Mouse (Mus musculus) layer of hippocampus, postnatal 14 days (tissue): ENCODE measurements at regions not wholly inside any gene's neighbourhood (a gene's known extent, or its start where the extent isn't known, plus 50 kb on each side); places are given as distances from the start of the nearest gene placed in this dataset.
A peak's percentile ranks its signal among the peaks of the same experiment; 100 is the strongest.
"Not testable (repeated sequence)": the region's sequence is repeated elsewhere in the genome, so short reads cannot be mapped to it uniquely, and the experiment has no call there.

Experiments used
- DNase-seq, 2 experiments: peaks; one replicate each; pipeline ENCODE4 v3.0.0; 2021 to 2022; ENCODE audit warnings: low spot score in 2 of 2, mixed read lengths in 1 of 2

DNA sequence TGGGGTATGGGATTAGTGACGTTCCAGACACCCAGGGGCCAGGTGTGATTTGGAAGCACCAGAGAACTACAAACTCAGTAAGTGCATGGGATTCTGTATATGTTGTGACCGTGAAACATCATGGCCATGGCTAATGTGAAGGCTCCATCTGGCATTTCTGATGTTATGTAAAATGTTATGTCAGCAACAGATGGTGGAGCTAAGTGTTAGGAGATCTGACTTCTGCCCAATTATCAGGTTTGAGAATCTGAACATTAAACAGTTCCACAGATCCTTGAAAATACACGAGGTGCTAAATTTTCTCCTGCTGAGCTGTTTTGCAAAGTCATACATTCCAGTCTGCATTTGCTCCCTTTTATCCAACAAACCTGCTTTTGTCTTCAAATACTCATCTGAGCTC is 223.6 kb upstream of the Egfl6 start:
- peak in 1 of 2 experiments; percentile 23 for DNase-seq

DNA sequence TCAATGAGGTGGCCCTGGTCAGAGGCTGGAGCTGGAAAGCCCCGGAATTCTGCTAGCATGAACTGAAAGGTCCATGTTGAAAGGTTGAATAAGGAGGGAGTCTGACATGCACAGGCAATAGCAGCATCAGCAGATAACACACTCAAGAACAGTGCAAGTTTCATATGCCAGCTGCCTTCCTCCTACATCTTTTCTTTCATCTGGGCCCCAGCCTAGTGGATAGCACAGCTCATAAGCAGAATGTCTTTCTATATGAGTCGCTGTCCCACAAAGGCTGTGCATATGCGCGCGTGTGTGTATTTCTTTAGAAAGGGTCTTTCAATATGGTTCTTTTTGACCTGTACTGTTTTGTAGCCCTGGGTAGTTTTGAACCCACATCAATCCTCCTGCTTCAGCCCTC is 222.7 kb upstream of the Egfl6 start:
- DNase-seq: no peak

DNA sequence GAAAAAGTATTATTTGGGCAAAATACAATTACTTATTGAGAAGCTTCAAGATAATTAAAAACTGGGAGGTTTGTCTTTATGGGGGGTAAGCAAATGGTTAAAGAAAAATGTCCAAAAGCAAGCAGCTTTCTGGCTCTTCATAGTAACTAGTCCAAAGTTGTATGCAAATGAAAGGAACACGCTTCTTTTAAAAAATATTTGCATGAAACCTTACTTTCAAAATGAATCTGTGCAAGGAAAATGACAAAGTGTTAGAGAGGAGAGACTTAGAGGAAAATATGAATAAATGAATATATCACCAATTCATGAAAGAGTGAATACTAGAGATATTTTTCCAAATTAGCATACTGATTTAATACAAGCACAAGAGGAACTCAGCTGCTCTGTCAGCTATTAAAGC is 220.4 kb upstream of the Egfl6 start:
- no peak for DNase-seq

DNA sequence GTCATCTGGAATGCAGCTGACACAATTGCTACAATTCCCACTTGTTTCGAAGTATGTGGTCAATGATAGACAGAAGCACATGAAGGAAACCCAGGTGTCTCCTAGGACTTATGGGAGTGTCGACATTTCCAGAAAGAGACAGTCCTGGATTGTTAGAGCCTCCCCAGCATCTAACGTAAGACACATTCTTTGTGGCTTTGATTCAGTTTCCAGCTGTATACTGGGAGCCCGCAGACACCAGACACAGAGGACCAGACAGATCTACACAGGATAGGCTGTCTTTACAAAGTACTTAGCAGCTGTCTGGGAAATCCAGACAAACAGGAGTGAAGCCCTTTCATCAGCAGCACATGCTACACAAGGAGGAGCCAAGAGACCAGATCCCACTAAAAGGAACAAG is 220.0 kb upstream of the Egfl6 start:
- DNase-seq: no peak

DNA sequence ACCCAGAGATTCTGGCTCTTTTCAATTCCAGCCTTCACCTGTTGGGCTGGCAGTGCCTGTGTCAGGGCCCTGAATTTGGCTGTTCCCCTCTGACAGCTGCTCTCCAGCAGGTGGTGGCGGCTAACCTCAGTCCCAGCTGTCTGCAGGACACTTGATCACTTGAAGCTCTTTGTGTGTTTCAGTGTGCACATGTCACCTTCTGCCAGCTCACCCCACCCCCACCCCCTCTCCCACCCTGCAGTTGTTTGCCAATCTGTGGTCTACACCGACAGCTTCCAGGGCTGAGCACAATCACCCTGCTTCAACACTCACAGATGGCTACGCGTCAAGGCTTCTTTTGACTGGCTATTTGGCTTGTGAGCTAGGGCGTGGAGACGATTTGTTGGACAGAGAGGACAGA is 217.7 kb upstream of the Egfl6 start:
- DNase-seq: peak in 1 of 2 experiments; percentile 57

DNA sequence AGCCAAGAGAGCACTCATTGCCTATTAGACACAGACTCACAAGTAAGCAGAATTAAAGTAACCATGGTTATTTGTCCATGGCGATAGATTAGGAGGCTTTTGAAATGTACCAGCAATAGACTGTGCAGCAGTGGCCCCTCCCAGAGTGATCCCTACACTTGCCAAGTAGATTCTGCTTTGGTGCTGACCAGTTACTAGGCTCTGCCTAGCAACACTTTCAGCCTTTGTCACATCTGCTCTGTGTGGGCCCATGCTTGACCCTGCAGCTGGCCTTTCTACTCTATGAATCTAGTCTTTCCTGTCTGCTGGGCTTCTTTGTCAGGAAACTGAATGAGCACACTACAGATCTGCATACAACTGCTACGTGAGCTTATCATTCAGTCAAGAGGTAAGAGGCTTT is 215.5 kb upstream of the Egfl6 start:
- DNase-seq: no peak

DNA sequence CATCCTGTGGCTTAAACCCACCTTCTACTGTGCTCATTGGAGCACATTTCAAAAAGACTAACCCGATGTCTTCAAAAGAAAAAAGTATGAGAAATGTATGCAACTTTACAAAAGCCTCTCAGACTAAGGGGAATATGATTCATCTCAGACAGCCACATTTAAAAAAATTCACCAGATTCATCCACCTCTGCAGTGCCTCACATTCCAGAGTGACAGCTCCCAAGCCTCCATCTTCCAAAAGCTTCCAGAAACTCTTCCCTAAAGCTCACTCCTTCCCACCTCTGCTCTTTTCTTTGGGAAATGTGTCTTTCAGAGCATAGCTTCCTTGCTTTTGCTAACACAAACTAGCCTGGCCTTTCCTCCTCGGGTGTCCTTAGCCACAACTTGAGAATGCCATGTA is 210.1 kb upstream of the Egfl6 start:
- no peak for DNase-seq

DNA sequence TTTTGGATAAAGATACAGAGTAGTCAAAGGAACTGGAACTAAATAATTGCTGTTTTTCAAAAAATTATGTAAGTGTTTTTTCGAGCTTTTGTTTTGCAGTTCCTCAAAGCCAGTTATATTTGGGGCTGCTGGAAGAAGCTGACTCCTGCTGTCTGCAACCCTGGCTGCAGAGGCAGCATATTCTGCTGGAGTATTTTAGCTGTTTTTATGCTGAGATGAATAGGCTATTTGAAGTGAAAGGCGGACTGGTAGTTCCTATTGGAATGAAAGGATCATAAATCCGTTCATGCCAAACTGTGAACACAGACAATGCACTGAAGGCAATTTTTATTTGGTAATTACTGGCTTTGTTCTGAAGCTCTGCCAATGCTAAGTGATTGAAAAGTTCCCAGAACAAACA is 203.5 kb upstream of the Egfl6 start:
- peak in 1 of 2 experiments; percentile 59 for DNase-seq

DNA sequence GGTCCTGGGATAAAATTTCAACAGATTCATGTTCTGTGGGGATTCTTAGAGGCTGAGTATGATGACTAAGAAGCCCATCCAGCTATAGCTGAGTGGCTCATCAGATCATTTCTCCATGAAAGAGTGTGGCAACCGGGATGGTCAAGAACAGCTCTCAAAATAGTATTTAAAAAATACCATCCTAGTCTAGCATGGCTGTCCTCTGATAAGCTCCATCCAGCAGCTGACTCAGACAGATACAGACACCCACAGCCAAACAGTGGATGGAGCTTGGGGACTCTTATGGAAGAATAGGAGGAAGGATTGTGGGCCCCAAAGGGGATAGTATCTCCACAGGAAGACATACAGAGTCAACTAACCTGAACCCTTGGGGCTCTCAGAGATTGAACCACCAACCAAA is 201.6 kb upstream of the Egfl6 start:
- not testable (repeated sequence) for DNase-seq

DNA sequence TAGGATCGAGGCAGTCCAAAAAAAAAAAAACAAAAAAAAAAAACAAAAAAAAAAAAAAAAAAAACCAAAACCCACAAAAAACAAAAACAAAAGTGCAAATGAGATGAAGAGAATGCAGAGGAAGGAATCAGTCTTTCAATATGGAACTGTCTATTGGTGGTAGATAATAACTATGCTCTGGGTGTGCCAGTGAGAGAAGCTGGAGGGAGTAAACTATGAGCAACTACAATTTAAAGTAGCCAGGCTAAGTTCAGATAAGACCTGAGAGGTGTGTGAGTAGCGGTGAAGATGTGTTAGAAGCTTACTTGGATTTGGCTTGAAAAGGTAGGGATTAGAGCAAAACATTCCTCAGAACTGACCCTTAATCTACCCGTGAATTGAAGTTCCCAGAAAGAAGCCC is 200.1 kb upstream of the Egfl6 start:
- DNase-seq: no peak

DNA sequence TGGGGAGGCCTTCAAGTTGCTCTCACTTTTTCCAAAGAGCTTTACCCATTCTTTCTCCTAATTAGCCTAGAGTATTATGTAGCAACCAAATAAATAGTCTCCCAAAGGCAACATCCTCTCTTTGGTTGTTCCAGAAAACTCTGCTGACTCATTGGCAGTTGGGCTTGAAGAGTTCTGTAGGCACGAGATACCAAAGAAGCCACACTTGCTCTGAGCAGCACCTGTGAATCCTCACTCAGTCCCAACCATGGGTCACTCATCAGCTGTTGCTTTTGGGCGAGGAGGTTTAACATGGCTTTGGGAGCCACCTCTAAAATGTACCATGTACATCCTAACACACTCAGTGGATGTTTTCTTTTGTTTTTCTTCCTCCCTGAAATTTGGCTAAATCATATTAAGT is 197.9 kb upstream of the Egfl6 start:
- DNase-seq: no peak

DNA sequence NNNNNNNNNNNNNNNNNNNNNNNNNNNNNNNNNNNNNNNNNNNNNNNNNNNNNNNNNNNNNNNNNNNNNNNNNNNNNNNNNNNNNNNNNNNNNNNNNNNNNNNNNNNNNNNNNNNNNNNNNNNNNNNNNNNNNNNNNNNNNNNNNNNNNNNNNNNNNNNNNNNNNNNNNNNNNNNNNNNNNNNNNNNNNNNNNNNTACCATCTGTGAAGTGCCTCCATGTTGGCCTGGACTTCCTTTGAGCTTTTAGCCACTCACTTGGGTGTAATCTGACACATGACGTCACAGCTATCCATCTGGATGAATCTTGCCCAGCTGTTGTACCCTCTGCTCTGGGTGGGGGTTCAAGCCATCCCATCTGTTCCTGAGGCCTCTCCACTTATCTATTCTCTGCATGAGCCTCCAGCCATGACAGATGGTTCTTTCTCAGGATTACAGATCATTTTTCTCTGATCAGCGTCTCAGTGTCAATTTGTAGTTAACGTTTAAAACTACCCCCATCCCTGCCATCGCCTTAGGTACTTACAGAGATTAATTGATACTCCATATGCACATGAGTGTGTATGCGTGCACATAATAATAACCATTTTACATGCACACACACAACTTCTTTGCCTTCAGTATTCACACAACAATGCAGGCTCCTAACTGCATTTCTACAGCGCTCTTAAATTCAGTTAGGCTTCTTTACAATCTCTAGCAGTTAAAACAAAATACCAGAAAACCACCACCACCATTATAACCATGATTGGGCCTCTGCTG is 194.0 kb upstream of the Egfl6 start:
- DNase-seq: peak in 1 of 2 experiments; percentile 35

DNA sequence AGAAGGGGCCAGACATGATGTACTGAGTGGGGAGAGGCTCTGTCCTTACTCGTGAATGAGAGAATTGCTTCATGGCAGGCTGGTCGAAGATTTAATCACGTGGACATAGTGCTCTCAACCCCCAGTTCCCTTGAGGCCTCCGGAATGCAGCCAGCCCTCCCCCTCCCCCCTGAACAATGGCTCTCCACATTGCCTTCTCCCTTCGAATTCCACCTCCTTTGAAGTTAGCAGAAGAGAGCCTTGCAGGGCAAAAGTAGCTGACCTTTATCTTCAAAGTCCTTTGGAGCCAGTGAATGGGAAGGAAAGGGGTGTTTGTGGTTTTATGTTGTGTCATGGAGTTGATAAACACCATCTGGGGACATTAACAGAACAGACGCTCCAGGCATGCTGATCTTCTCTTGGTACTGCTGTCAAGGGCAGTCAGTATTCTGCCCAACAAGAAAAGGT is 187.9 kb upstream of the Egfl6 start:
- no peak for DNase-seq

DNA sequence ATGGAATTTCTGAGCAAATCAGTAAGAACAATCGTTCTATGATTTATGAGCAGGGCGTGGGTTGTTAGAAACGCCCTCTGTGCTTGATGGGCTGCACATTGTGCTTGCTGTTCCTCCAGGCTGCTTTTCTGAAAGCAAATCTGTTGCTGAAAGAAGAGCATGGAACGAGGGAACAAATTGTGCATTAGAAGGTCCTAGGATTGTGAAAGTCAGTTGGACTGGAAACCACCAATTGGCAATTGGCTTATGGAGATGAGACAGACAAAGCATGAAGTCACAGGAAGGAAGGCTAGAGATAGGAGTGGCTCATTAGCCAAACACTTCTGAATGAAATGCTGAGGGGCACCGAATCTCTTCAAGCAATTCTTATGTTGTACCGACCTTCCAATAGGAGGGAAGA is 181.5 kb upstream of the Egfl6 start:
- DNase-seq: peak in 1 of 2 experiments; percentile 51

DNA sequence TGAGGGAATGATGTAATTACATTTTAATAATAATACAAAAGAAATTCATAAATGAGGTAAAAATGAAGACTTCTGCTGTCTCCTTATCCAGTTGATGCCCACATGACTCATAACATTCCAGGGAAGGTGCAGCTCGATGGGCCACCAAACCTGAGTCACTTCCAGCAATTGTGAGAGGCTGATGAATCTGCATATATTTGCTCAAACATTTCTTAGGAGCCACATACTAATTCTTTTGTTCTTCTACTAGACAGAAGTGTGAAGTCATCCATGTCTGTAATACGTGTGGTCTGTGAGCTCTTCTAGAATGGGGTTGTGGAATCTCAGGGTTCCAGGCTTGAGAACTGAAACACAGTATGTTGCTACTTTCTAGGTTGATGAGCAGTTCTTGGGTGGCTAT is 180.1 kb upstream of the Egfl6 start:
- DNase-seq: no peak

DNA sequence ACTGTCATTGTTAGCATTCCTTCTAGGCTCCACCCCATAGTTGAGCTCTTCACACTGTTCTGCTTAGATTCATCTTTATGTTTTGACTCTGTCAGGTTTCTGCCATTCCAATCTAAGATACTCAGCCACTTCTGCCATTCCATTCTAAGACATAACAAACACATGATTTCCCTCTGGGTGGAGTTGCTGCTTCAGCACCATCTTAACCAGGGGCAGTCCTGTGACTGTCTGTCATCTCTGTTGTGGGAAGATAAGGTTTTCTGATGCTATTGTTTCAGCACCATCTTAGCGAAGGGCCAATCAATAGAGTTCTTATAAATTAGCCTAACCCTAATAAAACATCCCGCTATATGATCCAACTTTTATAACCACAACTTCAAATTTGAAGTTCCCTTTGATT is 176.6 kb upstream of the Egfl6 start:
- DNase-seq: no peak

DNA sequence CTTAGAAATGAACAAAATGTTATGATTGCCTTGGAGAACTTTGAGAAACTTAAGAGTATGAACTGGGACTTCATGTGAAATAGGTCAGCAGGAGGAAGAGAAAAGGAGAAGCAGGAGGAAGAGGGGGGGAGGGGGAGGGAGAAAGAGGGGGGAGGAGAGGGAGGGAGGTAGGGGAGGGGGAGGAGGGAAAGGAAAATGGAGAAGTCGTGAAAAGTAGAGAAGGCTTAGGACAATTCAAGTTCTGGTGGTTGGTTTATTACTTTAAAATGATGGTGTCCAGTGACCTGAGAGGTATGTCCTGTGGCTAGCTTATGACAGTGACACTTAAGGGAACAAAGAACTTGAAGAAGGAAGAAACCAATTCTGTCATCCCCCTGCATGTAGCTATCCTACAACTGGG is 171.6 kb upstream of the Egfl6 start:
- DNase-seq: no peak

DNA sequence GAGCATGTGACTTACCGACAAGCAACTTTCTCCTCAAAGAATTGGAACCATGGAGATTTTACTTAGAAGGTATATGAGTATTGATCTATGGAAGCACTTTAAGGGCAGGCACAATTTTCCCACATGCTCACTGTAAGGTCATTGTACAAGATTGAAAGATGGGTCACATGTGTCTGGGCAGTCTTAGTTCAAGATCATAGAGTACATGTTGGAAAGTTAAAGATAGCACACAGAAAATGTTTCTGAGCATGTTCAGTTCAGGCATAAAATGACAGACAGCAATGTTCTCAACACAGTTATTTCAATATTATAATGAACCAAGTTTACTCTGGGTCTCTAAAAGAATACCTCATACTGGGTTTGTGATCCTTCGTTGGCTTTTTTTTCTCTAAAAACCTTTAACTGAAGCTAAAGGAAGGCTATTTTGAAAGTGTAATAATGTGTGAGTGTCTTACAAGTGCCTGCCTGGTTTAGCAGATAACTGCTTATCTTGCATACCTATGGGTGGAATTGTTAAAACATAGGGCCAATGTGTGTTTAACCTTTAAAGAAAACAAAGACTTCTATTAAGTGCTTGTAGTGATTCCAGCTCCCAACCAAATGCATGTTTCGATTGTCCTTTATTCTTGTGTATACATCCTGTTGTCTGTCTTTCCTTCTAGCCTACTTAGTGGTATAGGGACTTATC is 169.6 kb upstream of the Egfl6 start:
- no peak for DNase-seq

DNA sequence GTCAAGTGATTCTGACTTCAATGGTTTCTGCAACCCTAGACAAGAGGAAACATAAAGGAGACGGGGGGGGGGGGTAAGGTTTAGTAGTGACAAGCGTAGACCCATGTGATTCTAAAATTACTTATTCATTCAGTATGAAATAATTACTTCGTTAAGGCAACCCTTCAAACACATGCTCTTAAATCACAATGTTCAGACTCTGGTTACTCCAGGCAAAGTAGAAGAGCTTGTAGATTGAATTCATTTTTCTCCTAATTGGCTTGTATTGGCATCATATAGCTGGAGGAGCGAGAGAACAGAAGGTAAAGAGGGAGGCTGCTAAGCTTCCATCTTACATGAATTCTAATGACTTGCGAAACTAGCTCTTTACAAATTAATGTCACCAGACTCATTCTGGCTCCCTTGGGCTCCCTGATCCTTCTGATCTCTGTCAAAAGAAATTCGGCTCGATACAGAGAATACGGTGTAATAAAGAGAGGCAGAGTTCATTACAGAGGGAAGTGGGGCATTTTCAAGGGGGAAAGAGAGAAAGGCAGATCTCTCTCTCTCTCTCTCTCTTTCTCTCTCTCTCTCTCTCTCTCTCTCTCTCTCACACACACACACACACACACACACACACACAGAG is 163.6 kb upstream of the Egfl6 start:
- DNase-seq: no peak

DNA sequence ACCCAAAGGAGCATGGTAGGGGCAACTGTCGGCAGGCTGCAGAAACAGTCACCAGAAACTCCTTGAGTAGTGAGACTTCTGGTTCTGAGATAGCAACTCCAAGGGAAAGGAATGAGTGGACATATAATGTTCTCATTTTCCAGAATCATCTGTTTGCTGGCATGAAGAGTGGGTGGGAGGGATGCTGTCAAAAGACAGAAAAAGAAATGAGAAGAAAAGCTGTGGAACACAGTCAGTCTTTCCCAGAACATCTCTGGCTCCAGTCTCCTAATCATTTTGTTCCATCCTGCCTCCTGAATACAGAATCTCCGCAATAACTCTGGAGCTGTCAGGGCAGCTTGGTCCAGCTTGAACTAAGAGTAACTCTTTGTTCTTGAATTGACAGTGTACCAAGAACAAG is 145.8 kb upstream of the Egfl6 start:
- DNase-seq: peak in 1 of 2 experiments; percentile 54

DNA sequence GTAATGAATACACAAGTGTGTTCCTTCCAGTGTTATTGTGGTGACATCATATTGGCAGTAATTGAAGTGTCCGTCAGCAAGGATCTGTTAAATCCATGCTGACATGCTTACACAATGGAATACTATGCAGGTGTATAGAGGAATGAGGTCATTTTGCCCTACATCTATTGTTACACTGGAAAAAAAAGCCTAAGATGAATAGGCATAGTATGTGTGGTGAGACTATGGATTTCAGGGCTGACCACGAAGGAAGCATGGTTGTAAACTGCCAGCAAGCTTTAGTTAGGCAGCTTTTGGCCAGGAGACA is 143.1 kb upstream of the Egfl6 start:
- no peak for DNase-seq

DNA sequence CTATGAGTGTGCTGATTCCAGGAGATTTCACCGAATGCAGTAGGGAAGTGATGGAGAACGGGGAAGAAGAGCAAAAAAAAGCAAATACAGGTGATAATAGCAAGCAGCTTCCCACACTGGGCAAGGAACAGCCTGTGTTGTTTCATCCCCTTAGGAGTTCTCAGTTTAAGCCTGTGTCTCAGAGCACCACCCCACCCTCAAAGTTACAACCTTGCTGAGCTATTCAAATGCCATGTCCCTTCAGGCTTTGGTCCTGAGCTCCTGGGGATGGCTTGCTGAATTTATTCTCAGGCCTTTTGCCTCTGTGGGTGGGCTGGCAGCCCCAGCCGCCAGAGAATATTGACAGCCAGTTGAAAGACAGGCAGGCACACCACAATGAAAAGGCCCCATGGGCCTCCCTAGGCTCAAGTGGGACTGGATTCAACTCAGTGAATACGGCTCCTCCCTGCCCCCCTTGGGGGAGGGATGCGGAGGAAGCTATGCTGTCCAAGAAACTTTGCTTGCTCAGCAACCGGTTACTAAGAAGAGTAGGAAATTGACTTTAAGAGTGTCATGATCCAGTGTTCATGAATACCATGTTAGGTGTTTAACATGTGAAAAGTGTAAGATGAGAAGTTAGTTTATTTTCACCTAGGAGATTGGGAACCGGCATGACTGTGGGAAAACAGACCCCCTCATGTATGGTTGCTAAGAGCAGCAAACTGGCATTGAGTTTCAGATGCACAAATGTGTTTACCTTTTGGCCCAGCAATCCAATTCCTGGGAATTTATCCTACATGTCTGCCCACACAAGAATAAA is 142.5 kb upstream of the Egfl6 start:
- DNase-seq: no peak
